Mouse (Mus musculus): Measurements from ENCODE around the gene A730049H05Rik.

DNA sequence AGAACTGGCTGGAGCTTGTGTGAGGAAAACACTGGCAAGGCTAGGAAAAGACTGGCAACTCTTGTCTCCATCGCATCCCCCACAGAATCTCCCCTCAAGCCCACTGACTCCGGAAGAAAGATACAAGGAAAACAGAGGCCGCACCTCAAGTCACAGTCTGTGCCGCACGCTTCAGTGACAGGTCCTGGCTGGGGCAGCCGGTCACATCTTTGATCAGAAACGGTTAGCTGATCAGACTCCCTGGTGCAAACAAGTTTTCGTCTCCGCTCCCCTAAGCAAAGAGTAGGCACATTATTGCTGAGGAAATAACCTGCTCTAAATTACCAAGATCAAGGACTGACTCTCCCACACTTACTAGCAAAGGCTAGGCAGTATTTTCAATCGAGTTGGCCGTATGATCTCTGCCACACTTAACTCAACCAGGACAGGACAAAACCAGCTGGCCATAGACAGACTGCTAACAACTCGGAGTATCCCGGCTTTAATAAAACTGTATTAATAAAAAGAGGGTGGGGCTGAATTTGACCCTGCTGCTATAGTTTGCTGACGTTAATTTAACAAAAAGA lies 63.5 kb downstream of the A730049H05Rik start:
- no peak for TF ChIP-seq CTCF (conservative IDR thresholded peaks at IDR 0.05; ENCODE audit: insufficient read depth, insufficient read length, low read depth, low read length)
- TF ChIP-seq POLR2A (IDR thresholded peaks at IDR 0.05; ENCODE audit: low read depth, low read length) = no peak

Measured in kidney, adult 2 months (tissue).